Mouse (Mus musculus) MEL (cell line): ENCODE measurements at regions not wholly inside any gene's neighbourhood (a gene's known extent, or its start where the extent isn't known, plus 50 kb on each side); places are given as distances from the start of the nearest gene placed in this dataset.

ENCODE experiments used
- DNase-seq: peaks from one replicate; pipeline ENCODE4 v3.0.0; 2011; ENCODE audit warnings: low read depth, low spot score
- H3K27ac ChIP-seq: 2 replicates; pipeline ENCODE4 v1.5.1; 2012; ENCODE audit warnings: low read depth, mild to moderate bottlenecking, control low read depth, low read length, moderate library complexity; ENCODE audit not compliant: control insufficient read depth
- H3K27me3 ChIP-seq, 2 experiments: fragments of 150-350 bp in 1 of 2; sonication (generic) in 1 of 2; 2 replicates each; pipeline ENCODE4 v1.6.1; 2012; ENCODE audit warnings: low read length in 2 of 2, mild to moderate bottlenecking in 2 of 2, improper control_type of control experiment in 1 of 2, moderate library complexity in 1 of 2; ENCODE audit not compliant: insufficient read depth in 2 of 2, control insufficient read depth in 1 of 2
- H3K36me3 ChIP-seq, 2 experiments: 2 replicates each; pipeline ENCODE4 v1.6.1; 2012 to 2014; ENCODE audit warnings: low read length in 2 of 2, improper control_type of control experiment in 1 of 2, inconsistent platforms in 1 of 2, mild to moderate bottlenecking in 1 of 2; ENCODE audit not compliant: insufficient read depth in 2 of 2, control insufficient read depth in 1 of 2
- H3K4me1 ChIP-seq, 2 experiments: fragments of 150-350 bp in 1 of 2; sonication (generic) in 1 of 2; 2 replicates each; pipeline ENCODE4 v1.6.1; 2012; ENCODE audit warnings: low read length in 2 of 2, improper control_type of control experiment in 1 of 2, mild to moderate bottlenecking in 1 of 2; ENCODE audit not compliant: insufficient read depth in 2 of 2, control insufficient read depth in 1 of 2
- H3K4me3 ChIP-seq, 2 experiments: fragments of 150-350 bp in 1 of 2; sonication (generic) in 1 of 2; 2 replicates each; pipeline ENCODE4 v1.5.1; 2012; ENCODE audit warnings: low read depth in 2 of 2, low read length in 2 of 2, mild to moderate bottlenecking in 2 of 2, moderate library complexity in 2 of 2, control low read depth in 1 of 2, improper control_type of control experiment in 1 of 2; ENCODE audit not compliant: control insufficient read depth in 1 of 2, insufficient read depth in 1 of 2
- H3K79me2 ChIP-seq: 2 replicates; pipeline ENCODE4 v1.6.1; 2012; ENCODE audit warnings: mild to moderate bottlenecking, low read length, moderate library complexity; ENCODE audit not compliant: control insufficient read depth, poor library complexity, insufficient read depth
- H3K9ac ChIP-seq: 2 replicates; pipeline ENCODE4 v1.6.1; 2012; ENCODE audit warnings: low read depth, mild to moderate bottlenecking, control low read depth, low read length, moderate library complexity; ENCODE audit not compliant: control insufficient read depth, poor library complexity, severe bottlenecking
- H3K9me3 ChIP-seq: fragments of 150-350 bp; sonication (generic); replicated peaks from 2 replicates; pipeline ENCODE4 v1.6.1; 2012; ENCODE audit warnings: mild to moderate bottlenecking, low read length, improper control_type of control experiment, moderate library complexity; ENCODE audit not compliant: insufficient read depth
- CHD2 ChIP-seq: IDR thresholded peaks from 2 replicates; pipeline ENCODE4 v1.6.1; 2011; ENCODE audit warnings: low read length, improper control_type of control experiment
- E2F4 ChIP-seq: IDR thresholded peaks from 2 replicates; pipeline ENCODE4 v1.6.1; 2011; ENCODE audit warnings: low read depth, low read length, improper control_type of control experiment, borderline replicate concordance
- ELF1 ChIP-seq: IDR thresholded peaks from 2 replicates; pipeline ENCODE4 v1.6.1; 2014; ENCODE audit warnings: low read depth, mild to moderate bottlenecking, inconsistent platforms, low read length, improper control_type of control experiment, moderate library complexity
- ETS1 ChIP-seq: IDR thresholded peaks from 2 replicates; pipeline ENCODE4 v1.6.1; 2012; ENCODE audit warnings: low read depth, mild to moderate bottlenecking, inconsistent platforms, low read length, improper control_type of control experiment, moderate library complexity
- GABPA ChIP-seq: IDR thresholded peaks from 2 replicates; pipeline ENCODE4 v1.6.1; 2012; ENCODE audit warnings: low read depth, mild to moderate bottlenecking, inconsistent platforms, low read length, improper control_type of control experiment, moderate library complexity
- JUND ChIP-seq: IDR thresholded peaks from 2 replicates; pipeline ENCODE4 v1.6.1; 2011; ENCODE audit warnings: low read depth, mild to moderate bottlenecking, improper control_type of control experiment, low read length
- MAX ChIP-seq: IDR thresholded peaks from 2 replicates; pipeline ENCODE4 v1.6.1; 2011; ENCODE audit warnings: low read length, improper control_type of control experiment
- MAZ ChIP-seq: IDR thresholded peaks from 2 replicates; pipeline ENCODE4 v1.6.1; 2012; ENCODE audit warnings: low read depth, mild to moderate bottlenecking, inconsistent platforms, low read length, improper control_type of control experiment
- MEF2A ChIP-seq: IDR thresholded peaks from 2 replicates; pipeline ENCODE4 v1.6.1; 2014; ENCODE audit warnings: low read depth, mild to moderate bottlenecking, inconsistent platforms, low read length, improper control_type of control experiment; ENCODE audit not compliant: poor library complexity, insufficient replicate concordance, severe bottlenecking; ENCODE audit errors: extremely low read depth
- MXI1 ChIP-seq: IDR thresholded peaks from 2 replicates; pipeline ENCODE4 v1.6.1; 2011; ENCODE audit warnings: mild to moderate bottlenecking, low read depth, low read length, improper control_type of control experiment
- MYB ChIP-seq: IDR thresholded peaks from 2 replicates; pipeline ENCODE4 v1.6.1; 2011; ENCODE audit warnings: mild to moderate bottlenecking, low read depth, low read length, improper control_type of control experiment
- MYC ChIP-seq: IDR thresholded peaks from 2 replicates; pipeline ENCODE4 v1.6.1; 2011; ENCODE audit warnings: low read depth, mild to moderate bottlenecking, low read length, improper control_type of control experiment, moderate library complexity
- NELFE ChIP-seq: IDR thresholded peaks from 2 replicates; pipeline ENCODE4 v1.6.1; 2011; ENCODE audit warnings: low read depth, low read length, improper control_type of control experiment
- POLR2A ChIP-seq, 2 experiments: IDR thresholded peaks; 2 replicates each; pipeline ENCODE4 v1.6.1; 2011 to 2012; ENCODE audit warnings: low read length in 2 of 2, mild to moderate bottlenecking in 2 of 2, control low read depth in 1 of 2, improper control_type of control experiment in 1 of 2, low read depth in 1 of 2, moderate library complexity in 1 of 2; ENCODE audit not compliant: control insufficient read depth in 1 of 2, insufficient read depth in 1 of 2, poor library complexity in 1 of 2
- POLR2AphosphoS5 ChIP-seq: IDR thresholded peaks from 2 replicates; pipeline ENCODE4 v1.6.1; 2012; ENCODE audit warnings: low read depth, borderline replicate concordance, mild to moderate bottlenecking, inconsistent platforms, low read length, moderate library complexity, mixed read lengths
- RAD21 ChIP-seq: IDR thresholded peaks from 2 replicates; pipeline ENCODE4 v1.6.1; 2011; ENCODE audit warnings: mild to moderate bottlenecking, low read depth, low read length, improper control_type of control experiment
- RCOR1 ChIP-seq: IDR thresholded peaks from 2 replicates; pipeline ENCODE4 v1.6.1; 2012; ENCODE audit warnings: low read depth, mild to moderate bottlenecking, inconsistent platforms, low read length, improper control_type of control experiment
- SMC3 ChIP-seq: IDR thresholded peaks from 2 replicates; pipeline ENCODE4 v1.6.1; 2011; ENCODE audit warnings: low read depth, low read length, improper control_type of control experiment
- TAL1 ChIP-seq: IDR thresholded peaks from 2 replicates; pipeline ENCODE4 v1.6.1; 2012; ENCODE audit warnings: mild to moderate bottlenecking, inconsistent platforms, low read length, moderate library complexity, mixed read lengths
- TCF12 ChIP-seq: IDR thresholded peaks from 2 replicates; pipeline ENCODE4 v1.6.1; 2014; ENCODE audit warnings: low read depth, mild to moderate bottlenecking, inconsistent platforms, low read length, improper control_type of control experiment, moderate library complexity
- UBTF ChIP-seq: IDR thresholded peaks from 2 replicates; pipeline ENCODE4 v1.6.1; 2012; ENCODE audit warnings: low read depth, mild to moderate bottlenecking, inconsistent platforms, low read length, improper control_type of control experiment, moderate library complexity, borderline replicate concordance; ENCODE audit not compliant: insufficient read depth
- ZKSCAN1 ChIP-seq: IDR thresholded peaks from 2 replicates; pipeline ENCODE4 v1.6.1; 2012; ENCODE audit warnings: low read depth, mild to moderate bottlenecking, inconsistent platforms, low read length, improper control_type of control experiment, moderate library complexity
- ZMIZ1 ChIP-seq: IDR thresholded peaks from 2 replicates; pipeline ENCODE4 v1.6.1; 2012; ENCODE audit warnings: low read depth, mild to moderate bottlenecking, inconsistent platforms, low read length, improper control_type of control experiment, moderate library complexity

GRCm38 (mm10) chr4:75861076-75861475 is 583.0 kb upstream of the Dmac1 start:
- H3K27ac ChIP-seq = no peak overlapping the region
- no peaks in the 10 kb centered on the region for H3K27me3 ChIP-seq
- no peak overlapping the region for H3K4me3 ChIP-seq
- H3K4me1 ChIP-seq = no peaks in the 10 kb centered on the region
- H3K9ac ChIP-seq = no peak overlapping the region
- no peaks in the 10 kb centered on the region for H3K79me2 ChIP-seq
- H3K36me3 ChIP-seq = no peaks in the 10 kb centered on the region
- TF ChIP-seq MXI1 = no peak
- TF ChIP-seq GABPA = no peak
- TF ChIP-seq NELFE = no peak
- no peak for TF ChIP-seq MYB
- TF ChIP-seq, all 39 proteins: peak for 0
- no peak for DNase-seq
- no peaks in the 10 kb centered on the region for H3K9me3 ChIP-seq

DNA sequence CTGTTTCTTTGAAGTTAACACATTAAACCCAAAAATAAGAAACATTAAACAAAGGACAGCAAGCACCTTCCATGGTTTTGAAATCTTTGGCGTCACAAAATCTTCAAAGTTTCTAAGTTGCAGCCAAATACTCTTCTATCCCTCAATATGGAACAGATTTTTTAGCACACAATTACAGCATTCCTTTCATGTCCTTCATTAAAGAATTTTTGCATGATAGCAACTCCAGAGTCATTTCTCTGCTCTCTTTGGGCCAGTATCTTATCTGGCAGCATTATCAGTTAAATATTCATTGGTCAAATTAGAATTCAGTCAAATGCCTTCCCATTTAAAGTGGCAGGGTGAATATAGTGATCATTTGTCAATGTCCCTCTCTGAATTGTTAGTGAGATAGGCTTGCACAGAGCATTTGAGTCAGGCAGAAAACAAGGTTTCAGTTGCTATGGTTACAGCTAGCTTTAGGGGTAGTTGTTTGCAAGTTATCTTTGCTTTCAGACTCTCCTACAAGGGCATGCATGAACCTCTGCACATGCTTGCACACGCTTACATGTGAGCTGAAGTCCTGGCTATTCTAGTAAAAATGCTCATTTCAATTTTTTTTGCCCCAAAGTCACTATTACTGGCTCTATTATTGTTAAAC is 579.8 kb upstream of the Dmac1 start:
- no peaks in the 10 kb centered on the region for H3K9me3 ChIP-seq
- H3K4me1 ChIP-seq = no peaks in the 10 kb centered on the region
- H3K4me3 ChIP-seq = no peak overlapping the region
- TF ChIP-seq TAL1 (no peak), MEF2A (no peak), RAD21 (no peak), E2F4 (no peak), TCF12 (no peak), ZMIZ1 (no peak), ZKSCAN1 (no peak), NELFE (no peak), ELF1 (no peak), CHD2 (no peak), RCOR1 (no peak), POLR2A (IDR thresholded peaks at IDR 0.05; ENCODE audit: control insufficient read depth in 1 of 2, insufficient read depth in 1 of 2, low read depth in 1 of 2, low read length in 2 of 2, poor library complexity in 1 of 2) (no peak), UBTF (no peak), MAZ (no peak), MYC (no peak), ETS1 (no peak), JUND (no peak), SMC3 (no peak), MAX (no peak), POLR2AphosphoS5 (no peak)
- H3K36me3 ChIP-seq = no peaks in the 10 kb centered on the region
- H3K9ac ChIP-seq = no peak overlapping the region
- no peaks in the 10 kb centered on the region for H3K79me2 ChIP-seq
- DNase-seq = no peak
- H3K27ac ChIP-seq = no peak overlapping the region
- no peaks in the 10 kb centered on the region for H3K27me3 ChIP-seq
